Mouse (Mus musculus) forebrain, embryonic 10.5 days (tissue): ENCODE data around the gene Pard6a. TPM values are rescaled to one million over a fixed set of nuclear protein-coding genes. Genes with fewer than 3 reads are reported as not detected.
A peak's percentile ranks its signal among the peaks of the same experiment; 100 is the strongest.

Source experiments
- DNase-seq: peaks from one replicate; pipeline ENCODE4 v3.0.0-alpha.2; 2017; ENCODE audit warnings: low spot score; ENCODE audit errors: extremely low spot score
- H3K27ac ChIP-seq: fragments of 300-500 bp; sonication (generic); 2 replicates; pipeline ENCODE4 v1.5.1; 2016; ENCODE audit warnings: mild to moderate bottlenecking
- H3K27me3 ChIP-seq: fragments of 300-500 bp; sonication (generic); 2 replicates; pipeline ENCODE4 v1.6.1; 2016; ENCODE audit warnings: mild to moderate bottlenecking; ENCODE audit not compliant: poor library complexity, severe bottlenecking
- H3K36me3 ChIP-seq: fragments of 300-500 bp; sonication (generic); replicated peaks from 2 replicates; pipeline ENCODE4 v1.6.1; 2016; ENCODE audit warnings: mild to moderate bottlenecking, moderate library complexity
- H3K4me1 ChIP-seq: fragments of 300-500 bp; sonication (generic); 2 replicates; pipeline ENCODE4 v1.6.1; 2016
- H3K4me3 ChIP-seq: fragments of 300-500 bp; sonication (generic); 2 replicates; pipeline ENCODE4 v1.5.1; 2016; ENCODE audit warnings: mild to moderate bottlenecking, moderate library complexity
- H3K9me3 ChIP-seq: fragments of 300-500 bp; sonication (generic); 2 replicates; pipeline ENCODE4 v1.6.1; 2016; ENCODE audit warnings: mild to moderate bottlenecking, moderate library complexity
- WGBS: fragments of 180-500 bp; shearing (Covaris S2); methylation state at CpG from one replicate; pipeline ENCODE4 v1.1.7; 2016; 5-methylcytosine and 5-hydroxymethylcytosine counted together
- polyA plus RNA-seq: library from polyadenylated mRNA; unstranded; fragments of >200 nt; fragmentation: Nextera tagmentation; extraction: Ambion mirVana; gene quantifications from 2 replicates; pipeline ENCODE4 v1.2.1, GENCODE M21; 2016

Pard6a gene
- 22.7 and 22.8 TPM in 2 replicates for polyA plus RNA-seq

DNA sequence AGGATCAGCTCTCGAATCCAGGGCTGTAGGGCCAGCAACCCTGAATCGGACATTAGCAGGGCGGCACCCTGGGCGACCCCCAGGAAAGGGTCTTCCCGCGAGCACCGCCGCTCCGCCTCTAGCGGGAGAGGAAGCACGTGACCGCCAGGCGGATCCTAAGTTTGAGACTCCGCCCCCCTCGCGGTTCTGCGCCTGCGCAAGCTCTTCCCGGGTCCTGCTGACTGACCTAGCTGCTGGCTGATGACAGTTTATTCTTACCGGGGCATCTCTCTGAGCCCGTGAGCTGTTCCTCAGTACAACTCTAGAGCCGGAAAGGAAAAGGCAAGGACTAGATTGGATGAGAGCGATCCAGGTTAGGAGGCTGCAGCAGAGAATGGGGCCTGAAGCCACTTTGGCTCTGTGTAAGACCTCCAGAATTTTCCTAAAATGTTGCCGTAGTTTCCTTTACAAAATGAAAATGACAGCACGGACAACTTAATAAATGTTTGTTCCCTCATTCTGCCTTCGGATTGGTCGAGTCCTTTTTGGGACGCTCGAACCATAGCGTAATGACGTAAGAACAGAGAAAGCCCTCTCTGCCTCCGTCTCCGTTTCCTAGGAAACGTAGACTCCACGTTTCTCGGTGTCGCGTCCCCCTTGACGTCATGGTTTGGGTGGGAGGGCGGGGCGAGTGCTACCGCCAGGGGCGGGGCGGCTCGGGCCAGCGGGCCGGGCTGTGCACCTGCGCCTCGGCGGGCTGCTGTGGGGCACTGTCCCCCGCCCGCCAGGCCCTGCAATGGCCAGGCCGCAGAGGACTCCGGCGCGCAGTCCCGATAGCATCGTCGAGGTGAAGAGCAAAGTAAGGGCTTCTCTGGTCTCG is at the start of gene Pard6a, which contains the start of gene Acd:
Pard6a (plus strand) TSS at position 183 of the 859 bp plus-strand sequence.
Acd (minus strand) TSS at position 137 of the 859 bp plus-strand sequence.
- Histone ChIP-seq H3K4me3 (peak within 1 kb of the TSS; percentile 77), H3K4me1 (peaks cover 44% of the 10 kb centered on the region), H3K27ac (peak within 1 kb of the TSS; percentile 86), H3K27me3 (no peaks in the 10 kb centered on the region), H3K9me3 (no peaks in the 10 kb centered on the region), H3K36me3 (peaks cover 72% of the 10 kb centered on the region)
- DNase-seq: peak; percentile 98
- WGBS: under 1% methylated on average over 60 of the region's 60 CpGs

DNA sequence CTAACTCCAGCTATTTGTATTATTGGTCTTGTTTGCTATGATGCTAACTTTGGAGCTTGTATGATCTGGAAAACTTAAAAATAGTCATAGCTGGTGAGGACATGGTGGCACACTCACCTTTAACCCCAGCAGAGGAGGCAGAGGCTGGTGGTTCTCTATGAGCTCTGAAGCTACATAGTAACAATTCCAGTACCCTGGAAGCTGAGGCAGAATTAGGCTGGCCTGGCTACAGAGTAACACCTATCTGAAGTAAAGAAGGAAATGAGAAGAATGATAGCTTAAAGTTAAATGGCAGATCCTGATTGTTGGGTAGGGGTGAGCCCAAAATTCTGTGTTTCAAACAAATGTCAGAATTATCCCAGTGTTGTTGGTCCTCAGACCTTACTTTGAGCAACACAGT is 43.3 kb upstream of the Pard6a start:
- Histone ChIP-seq H3K4me3 (no peak overlapping the region), H3K9me3 (no peaks in the 10 kb centered on the region), H3K36me3 (peaks cover 70% of the 10 kb centered on the region), H3K27me3 (no peaks in the 10 kb centered on the region), H3K27ac (no peak overlapping the region), H3K4me1 (no peaks in the 10 kb centered on the region)
- DNase-seq: no peak

- Histone ChIP-seq H3K27me3 (no peaks in the 10 kb centered on the region), H3K4me1 (no peaks in the 10 kb centered on the region), H3K4me3 (no peak overlapping the region), H3K27ac (no peak overlapping the region), H3K9me3 (no peaks in the 10 kb centered on the region), H3K36me3 (peaks cover 70% of the 10 kb centered on the region)
- no peak for DNase-seq
- WGBS: 76% methylated on average over 3 of the region's 3 CpGs
Observed at GRCm38 (mm10) chr8:105661167-105661566, 39.8 kb upstream of the Pard6a start.

DNA sequence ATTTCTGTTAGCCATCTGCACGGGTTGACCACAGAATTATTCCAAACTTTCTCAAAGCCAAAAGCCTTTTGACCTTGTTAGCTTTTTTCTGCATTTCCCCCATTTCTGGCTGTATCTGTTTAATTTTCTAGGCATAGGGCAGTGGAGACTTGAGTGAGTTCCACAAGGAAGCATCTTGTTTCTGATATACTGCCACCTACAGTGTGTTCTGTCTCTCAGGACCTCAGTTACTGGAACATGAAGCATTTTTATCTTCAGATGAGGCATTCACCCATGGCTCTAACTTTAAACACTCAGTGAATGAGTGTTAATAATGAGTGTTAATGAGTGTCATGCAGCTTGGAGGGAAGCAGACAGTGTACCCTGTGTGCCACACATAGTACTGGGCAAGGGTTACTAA is 23.1 kb upstream of the Pard6a start:
- Histone ChIP-seq H3K4me3 (no peak overlapping the region), H3K9me3 (no peaks in the 10 kb centered on the region), H3K27ac (no peak overlapping the region), H3K4me1 (no peaks in the 10 kb centered on the region), H3K27me3 (no peaks in the 10 kb centered on the region), H3K36me3 (peaks cover 99% of the 10 kb centered on the region)
- 98% methylated on average over 1 of the region's 1 CpGs for WGBS
- no peak for DNase-seq

DNA sequence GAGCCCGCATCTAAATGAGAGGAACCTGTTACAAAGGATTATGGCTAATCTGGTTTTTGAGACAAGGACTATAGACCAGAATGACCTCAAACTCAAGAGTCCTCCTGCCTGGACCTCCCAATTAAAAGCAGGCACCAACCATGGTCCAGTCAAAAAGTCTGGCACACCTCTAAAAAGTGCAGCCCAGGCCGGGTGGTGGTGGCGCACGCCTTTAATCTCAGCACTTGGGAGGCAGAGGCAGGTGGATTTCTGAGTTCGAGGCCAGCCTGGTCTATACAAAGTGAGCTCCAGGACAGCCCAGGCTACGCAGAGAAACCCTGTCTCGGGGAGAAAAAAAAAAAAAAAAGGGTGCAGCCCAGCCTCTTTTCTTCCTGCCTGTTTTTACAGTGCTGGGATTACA is 15.6 kb upstream of the Pard6a start:
- H3K4me1 ChIP-seq: peaks cover 15% of the 10 kb centered on the region
- H3K27ac ChIP-seq: no peak overlapping the region
- no peaks in the 10 kb centered on the region for H3K9me3 ChIP-seq
- DNase-seq: no peak
- 87% methylated on average over 7 of the region's 7 CpGs for WGBS
- 0 out of 2 replicates have a peak, but pooled peaks cover 8% of the 10 kb centered on the region for H3K27me3 ChIP-seq
- no peak overlapping the region for H3K4me3 ChIP-seq
- H3K36me3 ChIP-seq: peaks cover 46% of the 10 kb centered on the region

DNA sequence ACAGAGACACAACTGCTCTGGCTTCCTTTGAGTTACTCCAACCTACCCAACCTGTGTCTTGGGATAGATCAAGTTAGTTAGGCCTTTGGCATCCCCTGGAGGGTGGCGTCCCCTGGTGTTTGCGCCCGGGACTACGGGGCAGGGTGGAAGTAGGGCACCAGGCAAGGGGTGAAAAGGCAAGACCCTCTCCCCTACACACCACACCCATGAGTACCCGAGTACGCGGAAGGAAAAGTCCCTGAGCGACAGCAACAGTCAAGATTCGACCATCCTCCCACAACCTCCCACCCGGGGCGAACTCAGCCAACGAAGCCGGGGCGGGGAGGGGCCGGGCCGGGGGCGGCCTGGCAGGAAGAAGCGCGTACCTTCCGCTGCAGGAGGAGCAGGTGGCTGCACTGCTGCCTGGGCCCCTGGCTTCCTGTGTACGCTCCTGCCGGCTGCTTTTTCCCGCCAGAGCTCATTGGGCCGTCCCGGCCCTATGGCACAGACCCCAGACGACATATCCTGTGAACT is 15.1 kb upstream of the Pard6a start, which contains the start of gene Carmil2:
Carmil2 (plus strand) TSS at position 479 of the 513 bp plus-strand sequence.
- H3K4me3 ChIP-seq: peak within 1 kb of the TSS; percentile 21
- 0 out of 2 replicates have a peak, but pooled peaks cover 8% of the 10 kb centered on the region for H3K27me3 ChIP-seq
- no peak for DNase-seq
- peaks cover 15% of the 10 kb centered on the region for H3K4me1 ChIP-seq
- peaks cover 40% of the 10 kb centered on the region for H3K36me3 ChIP-seq
- H3K9me3 ChIP-seq: no peaks in the 10 kb centered on the region
- H3K27ac ChIP-seq: peak within 1 kb of the TSS; percentile 11; the same call in 1 of the 2 replicates
- 14% methylated on average over 26 of the region's 26 CpGs for WGBS

- Histone ChIP-seq H3K36me3 (peaks cover 33% of the 10 kb centered on the region), H3K4me1 (peaks cover 15% of the 10 kb centered on the region), H3K4me3 (no peak overlapping the region), H3K9me3 (no peaks in the 10 kb centered on the region), H3K27me3 (0 out of 2 replicates have a peak, but pooled peaks cover 8% of the 10 kb centered on the region), H3K27ac (no peak overlapping the region)
- 74% methylated on average over 6 of the region's 6 CpGs for WGBS
- DNase-seq: no peak
Observed at GRCm38 (mm10) chr8:105686551-105686950, 14.4 kb upstream of the Pard6a start.

GRCm38 (mm10) chr8:105687512-105687911 is 13.4 kb upstream of the Pard6a start:
- DNase-seq: no peak
- no peak overlapping the region for H3K4me3 ChIP-seq
- H3K27ac ChIP-seq: no peak overlapping the region
- peaks cover 15% of the 10 kb centered on the region for H3K4me1 ChIP-seq
- 0 out of 2 replicates have a peak, but pooled peaks cover 8% of the 10 kb centered on the region for H3K27me3 ChIP-seq
- WGBS: 70% methylated on average over 8 of the region's 8 CpGs
- H3K9me3 ChIP-seq: no peaks in the 10 kb centered on the region
- peaks cover 24% of the 10 kb centered on the region for H3K36me3 ChIP-seq

DNA sequence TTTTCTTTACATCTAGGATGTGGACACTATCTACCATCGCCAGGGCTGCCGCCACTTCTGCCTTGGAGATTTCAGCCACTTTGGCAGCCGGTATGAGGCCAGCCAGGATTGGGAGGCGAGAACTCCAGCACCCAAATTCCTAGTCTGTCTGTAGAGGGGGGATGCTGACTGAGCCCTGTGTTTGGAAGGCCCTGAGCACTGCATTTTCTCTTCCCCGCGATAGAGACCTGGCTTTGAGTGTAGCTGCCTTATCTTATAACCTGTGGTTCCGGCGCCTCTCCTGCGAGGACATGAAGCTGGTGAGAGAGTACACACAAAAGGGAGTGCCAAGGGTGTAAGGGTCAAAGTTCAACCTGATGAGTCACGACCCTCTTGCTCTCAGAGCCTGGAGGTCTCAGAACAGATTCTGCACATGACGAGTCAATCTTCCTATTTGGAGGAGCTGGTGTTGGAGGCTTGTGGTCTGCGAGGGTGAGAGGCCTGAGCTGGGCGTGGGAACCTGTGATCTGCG is 12.7 kb upstream of the Pard6a start:
- Histone ChIP-seq H3K9me3 (peaks cover 7% of the 10 kb centered on the region), H3K27ac (no peak overlapping the region), H3K4me1 (peaks cover 15% of the 10 kb centered on the region), H3K4me3 (no peak overlapping the region), H3K36me3 (peaks cover 23% of the 10 kb centered on the region), H3K27me3 (0 out of 2 replicates have a peak, but pooled peaks cover 8% of the 10 kb centered on the region)
- 72% methylated on average over 14 of the region's 14 CpGs for WGBS
- DNase-seq: no peak

DNA sequence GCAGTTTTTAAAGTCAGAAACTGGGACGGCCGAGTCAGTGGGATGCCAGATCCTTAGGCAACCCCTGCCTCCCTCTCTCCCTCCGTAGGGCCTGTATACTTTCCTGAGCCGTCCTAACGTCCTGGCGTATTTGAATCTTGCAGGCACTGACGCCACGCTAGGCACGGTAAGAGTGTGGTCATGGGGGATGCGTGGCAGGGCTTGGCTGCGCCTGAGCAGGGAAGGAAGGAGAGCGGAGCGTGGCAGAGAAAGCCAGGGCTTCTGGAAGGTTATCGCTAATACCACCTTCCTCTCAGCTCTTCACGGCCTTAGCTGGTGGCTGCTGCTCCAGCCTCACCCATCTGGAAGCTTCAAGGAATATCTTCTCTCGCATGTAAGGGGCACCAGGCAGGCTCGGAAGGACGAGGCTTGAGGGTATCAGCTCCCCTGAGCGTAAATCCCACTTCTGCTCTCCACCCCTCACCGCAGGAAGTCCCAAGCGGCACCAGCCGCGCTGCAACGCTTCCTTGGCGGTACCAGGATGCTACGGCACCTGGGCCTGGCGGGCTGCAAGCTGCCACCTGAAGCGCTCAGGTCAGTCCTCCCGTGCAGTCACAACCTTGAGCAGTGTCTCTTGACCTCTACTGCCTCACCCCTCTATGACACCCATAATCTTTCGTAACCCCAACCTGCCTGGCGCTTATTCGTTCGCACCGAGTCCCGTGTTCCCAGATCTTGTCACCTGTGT is 11.5 kb upstream of the Pard6a start:
- Histone ChIP-seq H3K27ac (no peak overlapping the region), H3K36me3 (peaks cover 11% of the 10 kb centered on the region), H3K4me3 (no peak overlapping the region), H3K4me1 (peaks cover 26% of the 10 kb centered on the region), H3K27me3 (peaks cover 15% of the 10 kb centered on the region), H3K9me3 (peaks cover 7% of the 10 kb centered on the region)
- no peak for DNase-seq
- WGBS: 62% methylated on average over 35 of the region's 35 CpGs

GRCm38 (mm10) chr8:105689983-105690360 is 11.0 kb upstream of the Pard6a start:
- Histone ChIP-seq H3K27ac (no peak overlapping the region), H3K27me3 (peaks cover 20% of the 10 kb centered on the region), H3K36me3 (peaks cover 7% of the 10 kb centered on the region), H3K4me3 (no peak overlapping the region), H3K4me1 (peaks cover 30% of the 10 kb centered on the region), H3K9me3 (peaks cover 7% of the 10 kb centered on the region)
- 89% methylated on average over 9 of the region's 9 CpGs for WGBS
- no peak for DNase-seq

DNA sequence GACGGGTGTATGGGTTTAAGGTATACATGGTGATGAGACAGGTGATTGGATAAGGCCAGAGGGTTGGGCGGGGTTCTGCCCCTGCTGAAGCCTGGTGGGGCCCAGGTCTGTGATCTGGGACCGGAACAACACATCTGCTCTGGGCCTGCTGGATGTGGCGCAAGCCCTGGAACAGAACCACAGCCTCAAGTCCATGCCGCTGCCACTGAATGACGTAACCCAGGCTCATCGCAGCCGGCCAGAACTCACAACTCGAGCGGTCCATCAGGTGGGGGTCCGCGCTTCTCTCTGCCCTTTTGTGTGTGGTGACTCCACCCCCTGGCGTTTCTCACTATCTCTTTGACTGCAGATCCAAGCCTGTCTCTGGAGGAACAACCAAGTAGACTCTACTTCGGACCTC is 10.0 kb upstream of the Pard6a start:
- 85% methylated on average over 14 of the region's 14 CpGs for WGBS
- peaks cover 7% of the 10 kb centered on the region for H3K9me3 ChIP-seq
- H3K4me1 ChIP-seq: peaks cover 22% of the 10 kb centered on the region
- no peak overlapping the region for H3K4me3 ChIP-seq
- peaks cover 7% of the 10 kb centered on the region for H3K36me3 ChIP-seq
- no peak overlapping the region for H3K27ac ChIP-seq
- H3K27me3 ChIP-seq: peaks cover 28% of the 10 kb centered on the region
- no peak for DNase-seq
